Mouse (Mus musculus): Measurements from ENCODE around the gene Sgk2. TPM values are rescaled to one million over a fixed set of nuclear protein-coding genes. Genes with fewer than 3 reads are reported as not detected.
"Not testable (repeated sequence)": the region's sequence is repeated elsewhere in the genome, so short reads cannot be mapped to it uniquely, and the experiment has no call there.

Sgk2 gene
- polyA plus RNA-seq, 1 experiment from 2014 or later: 0.33 TPM

- no peak for ATAC-seq (ENCODE audit: low FRiP score)
- DNase-seq (ENCODE audit: low spot score): no peak
These were observed 64.6 kb downstream of the Sgk2 start for GRCm38 (mm10) chr2:163051691-163052090.

GRCm38 (mm10) chr2:163052101-163052500, 65.0 kb downstream of the Sgk2 start:
- H3K4me1 ChIP-seq (replicated peaks; ENCODE audit: control insufficient read depth, insufficient read depth, low read length): peaks cover 13% of the 10 kb centered on the region; the same call in 1 of the 2 replicates
- no peaks in the 10 kb centered on the region for H3K9me3 ChIP-seq (ENCODE audit: control insufficient read depth, low read length)
- peaks cover 11% of the 10 kb centered on the region; the same call in 1 of the 2 replicates for H3K27me3 ChIP-seq (ENCODE audit: control insufficient read depth, insufficient read depth, low read length)
- H3K4me2 ChIP-seq (replicated peaks): no peak overlapping the region
- H3K27ac ChIP-seq: no peak overlapping the region
- DNase-seq (ENCODE audit: low spot score) (no peak), ATAC-seq (ENCODE audit: low FRiP score) (no peak)
- H3K9ac ChIP-seq: no peak overlapping the region
- peaks cover 4% of the 10 kb centered on the region for H3K36me3 ChIP-seq (replicated peaks; ENCODE audit: control insufficient read depth, insufficient read depth)
- no peak overlapping the region for H3K4me3 ChIP-seq (replicated peaks; ENCODE audit: low read length)
- 47% methylated on average over 4 of the region's 4 CpGs for WGBS

More at GRCm38 (mm10) chr2:163051691-163052090, 64.6 kb downstream of the Sgk2 start:
- Histone ChIP-seq H3K9me3 (ENCODE audit: control insufficient read depth, low read length) (no peaks in the 10 kb centered on the region), H3K9ac (no peak overlapping the region), H3K4me3 (replicated peaks; ENCODE audit: low read length) (no peak overlapping the region), H3K27me3 (ENCODE audit: control insufficient read depth, insufficient read depth, low read length) (peaks cover 11% of the 10 kb centered on the region; the same call in 1 of the 2 replicates), H3K4me1 (replicated peaks; ENCODE audit: control insufficient read depth, insufficient read depth, low read length) (peaks cover 13% of the 10 kb centered on the region; the same call in 1 of the 2 replicates), H3K27ac (no peak overlapping the region), H3K36me3 (replicated peaks; ENCODE audit: control insufficient read depth, insufficient read depth) (peaks cover 8% of the 10 kb centered on the region), H3K4me2 (replicated peaks) (no peak overlapping the region)
- WGBS: 71% methylated on average over 1 of the region's 1 CpGs

GRCm38 (mm10) chr2:163052826-163053225, 65.7 kb downstream of the Sgk2 start:
- H3K4me2 ChIP-seq (replicated peaks): no peak overlapping the region
- H3K27ac ChIP-seq: no peak overlapping the region
- WGBS: 60% methylated on average over 4 of the region's 4 CpGs
- no peak overlapping the region for H3K9ac ChIP-seq
- H3K9me3 ChIP-seq (ENCODE audit: control insufficient read depth, low read length): no peaks in the 10 kb centered on the region
- H3K36me3 ChIP-seq (replicated peaks; ENCODE audit: control insufficient read depth, insufficient read depth): no peaks in the 10 kb centered on the region; the same call in 1 of the 2 replicates
- peaks cover 11% of the 10 kb centered on the region; the same call in 1 of the 2 replicates for H3K27me3 ChIP-seq (ENCODE audit: control insufficient read depth, insufficient read depth, low read length)
- ATAC-seq (ENCODE audit: low FRiP score) (no peak), DNase-seq (ENCODE audit: low spot score) (no peak)
- peaks cover 13% of the 10 kb centered on the region; the same call in 1 of the 2 replicates for H3K4me1 ChIP-seq (replicated peaks; ENCODE audit: control insufficient read depth, insufficient read depth, low read length)
- H3K4me3 ChIP-seq (replicated peaks; ENCODE audit: low read length): no peak overlapping the region

GRCm38 (mm10) chr2:163054335-163054840, 67.3 kb downstream of the Sgk2 start, which contains the start of gene Mybl2:
Gene Mybl2 (plus strand): TSS chr2:163054687.
- H3K4me3 ChIP-seq (replicated peaks; ENCODE audit: low read length): peak within 1 kb of the TSS; percentile 55
- no peaks in the 10 kb centered on the region for H3K36me3 ChIP-seq (replicated peaks; ENCODE audit: control insufficient read depth, insufficient read depth)
- H3K9me3 ChIP-seq (ENCODE audit: control insufficient read depth, low read length): no peaks in the 10 kb centered on the region
- H3K4me2 ChIP-seq (replicated peaks): peak within 1 kb of the TSS; percentile 99
- H3K9ac ChIP-seq: peak within 1 kb of the TSS; percentile 46
- H3K4me1 ChIP-seq (replicated peaks; ENCODE audit: control insufficient read depth, insufficient read depth, low read length): peaks cover 13% of the 10 kb centered on the region; the same call in 1 of the 2 replicates
- WGBS: under 1% methylated on average over 47 of the region's 48 CpGs
- peak; percentile 91 for DNase-seq (ENCODE audit: low spot score)
- no peak within 1 kb of the TSS for H3K27ac ChIP-seq
- peak; percentile 98 for ATAC-seq (ENCODE audit: low FRiP score)
- H3K27me3 ChIP-seq (ENCODE audit: control insufficient read depth, insufficient read depth, low read length): peaks cover 11% of the 10 kb centered on the region; the same call in 1 of the 2 replicates

GRCm38 (mm10) chr2:163054891-163055494, 67.9 kb downstream of the Sgk2 start:
- Histone ChIP-seq H3K4me3 (replicated peaks; ENCODE audit: low read length) (peak overlapping the region; percentile 55), H3K4me2 (replicated peaks) (peak overlapping the region; percentile 99), H3K36me3 (replicated peaks; ENCODE audit: control insufficient read depth, insufficient read depth) (no peaks in the 10 kb centered on the region), H3K27me3 (ENCODE audit: control insufficient read depth, insufficient read depth, low read length) (peaks cover 11% of the 10 kb centered on the region; the same call in 1 of the 2 replicates), H3K4me1 (replicated peaks; ENCODE audit: control insufficient read depth, insufficient read depth, low read length) (peaks cover 13% of the 10 kb centered on the region; the same call in 1 of the 2 replicates), H3K27ac (no peak overlapping the region), H3K9ac (peak overlapping the region; percentile 39; the same call in 1 of the 2 replicates), H3K9me3 (ENCODE audit: control insufficient read depth, low read length) (no peaks in the 10 kb centered on the region)
- under 1% methylated on average over 32 of the region's 38 CpGs for WGBS
- DNase-seq (ENCODE audit: low spot score): no peak
- ATAC-seq (ENCODE audit: low FRiP score): 0 out of 2 replicates have a peak, but pooled peaks have one; percentile 46

GRCm38 (mm10) chr2:163055715-163056114, 68.6 kb downstream of the Sgk2 start:
- Histone ChIP-seq H3K4me3 (replicated peaks; ENCODE audit: low read length) (peak overlapping the region; percentile 55; the same call in 1 of the 2 replicates), H3K27me3 (ENCODE audit: control insufficient read depth, insufficient read depth, low read length) (peaks cover 11% of the 10 kb centered on the region; the same call in 1 of the 2 replicates)

GRCm38 (mm10) chr2:163056584-163056983, 69.5 kb downstream of the Sgk2 start:
- 84% methylated on average over 9 of the region's 9 CpGs for WGBS
- Histone ChIP-seq H3K27ac (no peak overlapping the region), H3K4me1 (replicated peaks; ENCODE audit: control insufficient read depth, insufficient read depth, low read length) (peaks cover 13% of the 10 kb centered on the region; the same call in 1 of the 2 replicates), H3K9ac (no peak overlapping the region), H3K4me2 (replicated peaks) (no peak overlapping the region), H3K9me3 (ENCODE audit: control insufficient read depth, low read length) (no peaks in the 10 kb centered on the region), H3K4me3 (replicated peaks; ENCODE audit: low read length) (no peak overlapping the region), H3K27me3 (ENCODE audit: control insufficient read depth, insufficient read depth, low read length) (peaks cover 11% of the 10 kb centered on the region; the same call in 1 of the 2 replicates), H3K36me3 (replicated peaks; ENCODE audit: control insufficient read depth, insufficient read depth) (no peaks in the 10 kb centered on the region)
- ATAC-seq (ENCODE audit: low FRiP score) (no peak), DNase-seq (ENCODE audit: low spot score) (no peak)

More at GRCm38 (mm10) chr2:163055715-163056114, 68.6 kb downstream of the Sgk2 start:
- no peak overlapping the region for H3K27ac ChIP-seq
- H3K36me3 ChIP-seq (replicated peaks; ENCODE audit: control insufficient read depth, insufficient read depth): no peaks in the 10 kb centered on the region
- peak overlapping the region; percentile 99 for H3K4me2 ChIP-seq (replicated peaks)
- H3K9ac ChIP-seq: no peak overlapping the region
- no peak for ATAC-seq (ENCODE audit: low FRiP score)
- no peaks in the 10 kb centered on the region for H3K9me3 ChIP-seq (ENCODE audit: control insufficient read depth, low read length)
- WGBS: 36% methylated on average over 5 of the region's 5 CpGs
- H3K4me1 ChIP-seq (replicated peaks; ENCODE audit: control insufficient read depth, insufficient read depth, low read length): peaks cover 13% of the 10 kb centered on the region; the same call in 1 of the 2 replicates
- DNase-seq (ENCODE audit: low spot score): no peak

- not testable (repeated sequence) for H3K4me2 ChIP-seq (replicated peaks); H3K4me1 ChIP-seq (replicated peaks; ENCODE audit: control insufficient read depth, insufficient read depth, low read length); DNase-seq (ENCODE audit: low spot score); H3K36me3 ChIP-seq (replicated peaks; ENCODE audit: control insufficient read depth, insufficient read depth); ATAC-seq (ENCODE audit: low FRiP score); H3K9me3 ChIP-seq (ENCODE audit: control insufficient read depth, low read length); H3K4me3 ChIP-seq (replicated peaks; ENCODE audit: low read length); H3K9ac ChIP-seq; H3K27ac ChIP-seq
- H3K27me3 ChIP-seq (ENCODE audit: control insufficient read depth, insufficient read depth, low read length): peaks cover 11% of the 10 kb centered on the region; the same call in 1 of the 2 replicates
- WGBS: 94% methylated on average over 6 of the region's 7 CpGs
These were observed 71.9 kb downstream of the Sgk2 start for GRCm38 (mm10) chr2:163058981-163059380.

- Histone ChIP-seq H3K4me3 (replicated peaks; ENCODE audit: low read length) (no peak overlapping the region), H3K9me3 (ENCODE audit: control insufficient read depth, low read length) (no peaks in the 10 kb centered on the region), H3K9ac (no peak overlapping the region), H3K27me3 (ENCODE audit: control insufficient read depth, insufficient read depth, low read length) (0 out of 2 replicates have a peak, but pooled peaks cover under 1% of the 10 kb centered on the region), H3K4me1 (replicated peaks; ENCODE audit: control insufficient read depth, insufficient read depth, low read length) (no peaks in the 10 kb centered on the region), H3K27ac (no peak overlapping the region), H3K36me3 (replicated peaks; ENCODE audit: control insufficient read depth, insufficient read depth) (no peaks in the 10 kb centered on the region), H3K4me2 (replicated peaks) (no peak overlapping the region)
- 80% methylated on average over 6 of the region's 6 CpGs for WGBS
- no peak for DNase-seq (ENCODE audit: low spot score)
- ATAC-seq (ENCODE audit: low FRiP score): no peak
These were observed 73.5 kb downstream of the Sgk2 start for GRCm38 (mm10) chr2:163060630-163061029.

Measured in hindbrain, embryonic 14.5 days (tissue).